Mouse (Mus musculus) kidney, adult 2 months (tissue): ENCODE measurements around the gene Macrod2.

Source experiments
- CTCF ChIP-seq: fragments of 200-500 bp; conservative IDR thresholded peaks from 2 replicates; pipeline ENCODE4 v1.5.1; 2011; ENCODE audit warnings: low read depth, mild to moderate bottlenecking, control low read depth, low read length, moderate library complexity, mixed read lengths; ENCODE audit not compliant: insufficient read depth, insufficient read length
- POLR2A ChIP-seq: fragments of 200-500 bp; IDR thresholded peaks from one replicate; pipeline ENCODE4 v1.6.1; 2011; ENCODE audit warnings: low read depth, low read length, control low read depth

DNA sequence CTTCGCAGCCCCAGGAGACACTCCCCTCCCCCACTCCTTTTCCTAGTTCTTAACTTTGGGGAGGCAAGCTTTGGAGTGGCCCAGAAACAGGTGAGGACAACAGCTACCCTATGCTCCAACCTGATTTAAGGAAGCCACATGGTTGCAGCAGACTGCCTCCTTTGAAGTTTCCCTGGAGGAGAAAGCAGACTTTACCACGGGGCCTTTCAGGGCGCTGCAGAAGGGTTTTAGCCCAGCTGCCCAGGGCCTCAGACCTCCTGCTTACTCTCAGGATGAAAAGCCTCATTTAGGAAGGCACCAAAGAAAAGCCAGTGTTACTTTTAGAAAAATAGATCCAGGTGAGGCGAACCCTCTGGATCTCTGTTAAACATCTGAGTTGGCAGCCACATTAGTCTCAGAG lies 1333.9 kb downstream of the Macrod2 start:
- TF ChIP-seq POLR2A (no peak), CTCF (no peak)
